Mouse (Mus musculus) adrenal gland, postnatal 25 days (tissue): ENCODE measurements around the gene Emc9. TPM values are rescaled to one million over a fixed set of nuclear protein-coding genes. Genes with fewer than 3 reads are reported as not detected.
A peak's percentile ranks its signal among the peaks of the same experiment; 100 is the strongest.

ENCODE experiments used
- DNase-seq: peaks from one replicate; pipeline ENCODE4 v3.0.0; 2021; ENCODE audit warnings: mixed read lengths
- long read RNA-seq: library from polyadenylated mRNA; stranded (forward); transcript quantifications from one replicate; pipeline ENCODE4 v2.0.0, GENCODE M21; 2021
- total RNA-seq: library from RNA; stranded (reverse); gene quantifications from 2 replicates; pipeline ENCODE4 v1.2.3, GENCODE M21; 2021

The Emc9 gene
- total RNA-seq, result 34.5 and 61.6 TPM in 2 replicates
- long read RNA-seq, transcript Emc9-201 (5 exons, 855 nt), result major isoform, 30 of 31 reads
- long read RNA-seq, partial matches to known transcripts, result 0 of 31 reads
- long read RNA-seq, other reads (novel, unspliced or antisense), result 1 of 31 reads

GRCm38 (mm10) chr14:55584702-55585565 lies at the start of gene Emc9:
TSS of gene Emc9 (minus strand) at chr14:55585302.
- peak; percentile 89 for DNase-seq

GRCm38 (mm10) chr14:55629312-55629711 lies 44.2 kb upstream of the Emc9 start:
- DNase-seq, result peak; percentile 65

GRCm38 (mm10) chr14:55628077-55628827 lies 43.1 kb upstream of the Emc9 start:
- DNase-seq, result no peak

GRCm38 (mm10) chr14:55618486-55619195 lies 33.5 kb upstream of the Emc9 start:
- DNase-seq, result no peak

- peak; percentile 39 for DNase-seq
Measured at GRCm38 (mm10) chr14:55617822-55618221, 32.7 kb upstream of the Emc9 start, which contains the start of gene Rec8. TSS of gene Rec8 (plus strand) at chr14:55618037.

- no peak for DNase-seq
Measured at GRCm38 (mm10) chr14:55616844-55617243, 31.7 kb upstream of the Emc9 start.

- DNase-seq, result no peak
Measured at GRCm38 (mm10) chr14:55615876-55616275, 30.8 kb upstream of the Emc9 start.

GRCm38 (mm10) chr14:55614565-55615178 lies 29.6 kb upstream of the Emc9 start:
- DNase-seq, result no peak

GRCm38 (mm10) chr14:55613346-55613745 lies 28.2 kb upstream of the Emc9 start:
- no peak for DNase-seq

GRCm38 (mm10) chr14:55608339-55608738 lies 23.2 kb upstream of the Emc9 start:
- no peak for DNase-seq

- DNase-seq, result no peak
Measured at GRCm38 (mm10) chr14:55605743-55606459, 20.8 kb upstream of the Emc9 start.

- DNase-seq, result no peak
Measured at GRCm38 (mm10) chr14:55604823-55605222, 19.7 kb upstream of the Emc9 start.

- DNase-seq, result peak; percentile 86
Measured at GRCm38 (mm10) chr14:55603633-55604576, 18.8 kb upstream of the Emc9 start.

- DNase-seq, result no peak
Measured at GRCm38 (mm10) chr14:55603271-55603632, 18.1 kb upstream of the Emc9 start, which contains the start of gene Irf9. TSS of gene Irf9 (plus strand) at chr14:55603571.

GRCm38 (mm10) chr14:55598521-55599390 lies 13.7 kb upstream of the Emc9 start:
- no peak for DNase-seq

- DNase-seq, result no peak
Measured at GRCm38 (mm10) chr14:55596036-55596690, 11.1 kb upstream of the Emc9 start.

GRCm38 (mm10) chr14:55592226-55592625 lies 7.1 kb upstream of the Emc9 start:
- no peak for DNase-seq

- DNase-seq, result peak; percentile 92
Measured at GRCm38 (mm10) chr14:55591331-55591891, 6.3 kb upstream of the Emc9 start, which contains the start of gene Rnf31. TSS of gene Rnf31 (plus strand) at chr14:55591708.
